Comparison of ENCODE assay signal across 8 mouse cellular contexts in genomic region chr16:8791949-8792557, GRCm38 (mm10). TPM values are rescaled to one million over a fixed set of nuclear protein-coding genes. Genes with fewer than 3 reads are reported as not detected.
DNase-seq lines count a peak whose midpoint lies in the region; ATAC-seq and TF ChIP-seq lines count a peak whose summit lies in the region.

TSS of gene Usp7 (minus strand) at chr16:8792308.

- H3K27ac ChIP-seq in kidney, postnatal 0 days = no peak within 1 kb of the TSS
- H3K27ac ChIP-seq in intestine, embryonic 15.5 days = no peak within 1 kb of the TSS
- H3K27ac ChIP-seq in midbrain, embryonic 10.5 days (replicated peaks) = no peak within 1 kb of the TSS

- WGBS in kidney, postnatal 0 days = 93% methylated on average over 20 of the region's 20 CpGs
- WGBS in intestine, embryonic 15.5 days = 92% methylated on average over 20 of the region's 20 CpGs
- 94% methylated on average over 20 of the region's 20 CpGs for WGBS in midbrain, embryonic 10.5 days

- no peak for TF ChIP-seq CTCF in kidney, postnatal 0 days (IDR thresholded peaks at IDR 0.05; ENCODE audit: low read depth)

- H3K4me2 ChIP-seq in kidney, postnatal 0 days (ENCODE audit: low read length) = no peak within 1 kb of the TSS
- H3K4me2 ChIP-seq in intestine, embryonic 15.5 days (replicated peaks) = no peak within 1 kb of the TSS

- no peak within 1 kb of the TSS for H3K9ac ChIP-seq in kidney, postnatal 0 days (ENCODE audit: low read depth, low read length)
- no peak within 1 kb of the TSS for H3K9ac ChIP-seq in intestine, embryonic 15.5 days

- no peak for DNase-seq in kidney, postnatal 0 days (ENCODE audit: low spot score)
- no peak for DNase-seq in kidney, postnatal 25 days
- DNase-seq in adrenal gland, postnatal 14 days = no peak
- no peak for DNase-seq in gastrocnemius, postnatal 10 days
- no peak for DNase-seq in midbrain, embryonic 10.5 days (ENCODE audit: low spot score)
- no peak for DNase-seq in embryo, embryonic 10 days (ENCODE audit: low spot score)
- DNase-seq in urinary bladder, postnatal 4 days (ENCODE audit: low spot score in 2 of 2) = no peak

- no peaks in the 10 kb centered on the region for H3K4me1 ChIP-seq in kidney, postnatal 0 days (replicated peaks; ENCODE audit: insufficient read depth, low read length)
- no peaks in the 10 kb centered on the region for H3K4me1 ChIP-seq in intestine, embryonic 15.5 days (replicated peaks)
- peaks cover 9% of the 10 kb centered on the region; the same call in 1 of the 2 replicates for H3K4me1 ChIP-seq in midbrain, embryonic 10.5 days

- no peak for ATAC-seq in kidney, postnatal 0 days (replicated peaks; ENCODE audit: low FRiP score, low read depth)
- ATAC-seq in intestine, embryonic 15.5 days = no peak

- H3K27me3 ChIP-seq in kidney, postnatal 0 days (ENCODE audit: insufficient read depth, low read length) = no peaks in the 10 kb centered on the region
- H3K27me3 ChIP-seq in intestine, embryonic 15.5 days (replicated peaks) = no peaks in the 10 kb centered on the region
- no peaks in the 10 kb centered on the region for H3K27me3 ChIP-seq in midbrain, embryonic 10.5 days (ENCODE audit: low read depth, poor library complexity, severe bottlenecking)

- no peak within 1 kb of the TSS for H3K4me3 ChIP-seq in kidney, postnatal 0 days (replicated peaks; ENCODE audit: low read depth, low read length)
- no peak within 1 kb of the TSS for H3K4me3 ChIP-seq in intestine, embryonic 15.5 days (replicated peaks)
- no peak within 1 kb of the TSS for H3K4me3 ChIP-seq in midbrain, embryonic 10.5 days

- H3K9me3 ChIP-seq in kidney, postnatal 0 days (replicated peaks; ENCODE audit: low read length) = no peaks in the 10 kb centered on the region
- H3K9me3 ChIP-seq in intestine, embryonic 15.5 days = no peaks in the 10 kb centered on the region
- no peaks in the 10 kb centered on the region for H3K9me3 ChIP-seq in midbrain, embryonic 10.5 days (replicated peaks)

- no peaks in the 10 kb centered on the region for H3K36me3 ChIP-seq in kidney, postnatal 0 days (ENCODE audit: insufficient read depth, low read length)
- no peaks in the 10 kb centered on the region for H3K36me3 ChIP-seq in intestine, embryonic 15.5 days
- no peaks in the 10 kb centered on the region for H3K36me3 ChIP-seq in midbrain, embryonic 10.5 days

RNA-seq across cellular contexts. Expression of gene Usp7, which starts in this region (rescaled TPM):
- polyA plus RNA-seq in kidney, postnatal 0 days (2015; fragmentation: Nextera tagmentation; extraction: Ambion mirVana) = 22.1 and 22.7 TPM in 2 replicates
- 104 and 117 TPM in 2 replicates for total RNA-seq in adrenal gland, postnatal 14 days (2021)
- total RNA-seq in gastrocnemius, postnatal 10 days (2021) = 10 to 100 TPM; 57.8 to 67.7 TPM
- polyA plus RNA-seq in intestine, embryonic 15.5 days (2015; fragmentation: Nextera tagmentation; extraction: Ambion mirVana) = 22.6 and 25.5 TPM in 2 replicates
- polyA plus RNA-seq in midbrain, embryonic 10.5 days (2016; fragmentation: Nextera tagmentation; extraction: Ambion mirVana) = 25.0 and 28.1 TPM in 2 replicates
